Mouse (Mus musculus): ENCODE measurements around the gene Bola1. TPM values are rescaled to one million over a fixed set of nuclear protein-coding genes. Genes with fewer than 3 reads are reported as not detected.
A peak's percentile ranks its signal among the peaks of the same experiment; 100 is the strongest.

The Bola1 gene
- total RNA-seq, 2 experiments from 2014 or later: 13.3 to 19.4 TPM

GRCm38 (mm10) chr3:96161869-96162840 lies 57.4 kb downstream of the Bola1 start, which contains the start of gene Mtmr11:
TSS of gene Mtmr11 (plus strand) at chr3:96162004.
- no peak for DNase-seq (ENCODE audit: low spot score in 2 of 2)

GRCm38 (mm10) chr3:96160803-96161516 lies 58.5 kb downstream of the Bola1 start:
- DNase-seq (ENCODE audit: low spot score in 2 of 2): peak; percentile 69
- intact Hi-C loops (cut with DNase I): no loop called here

More at GRCm38 (mm10) chr3:96161869-96162840, 57.4 kb downstream of the Bola1 start, which contains the start of gene Mtmr11:
- intact Hi-C loops (cut with DNase I): no loop called here

- intact Hi-C loops (cut with DNase I): no loop called here
- peak; percentile 57 to 61 for DNase-seq (ENCODE audit: low spot score in 2 of 2)
Measured at GRCm38 (mm10) chr3:96160222-96160802, 59.2 kb downstream of the Bola1 start.

GRCm38 (mm10) chr3:96159820-96160219 lies 59.7 kb downstream of the Bola1 start:
- intact Hi-C loops (cut with DNase I): no loop called here
- no peak for DNase-seq (ENCODE audit: low spot score in 2 of 2)

- DNase-seq (ENCODE audit: low spot score in 2 of 2): no peak
- intact Hi-C loops (cut with DNase I): no loop called here
Measured at GRCm38 (mm10) chr3:96155501-96155900, 64.0 kb downstream of the Bola1 start.

GRCm38 (mm10) chr3:96152611-96153010 lies 66.9 kb downstream of the Bola1 start:
- DNase-seq (ENCODE audit: low spot score in 2 of 2): peak in 1 of 2 experiments; percentile 40

GRCm38 (mm10) chr3:96151836-96152235 lies 67.7 kb downstream of the Bola1 start:
- intact Hi-C loops (cut with DNase I): no loop called here
- no peak for DNase-seq (ENCODE audit: low spot score in 2 of 2)

More at GRCm38 (mm10) chr3:96152611-96153010, 66.9 kb downstream of the Bola1 start:
- intact Hi-C loops (cut with DNase I): no loop called here

- intact Hi-C loops (cut with DNase I): loop anchor here (2.0 to 5.0 kb wide), 2 partner anchors 81 to 181 kb away; no protein-coding TSS in a partner anchor
- DNase-seq (ENCODE audit: low spot score in 2 of 2): peak in 1 of 2 experiments; percentile 50
Measured at GRCm38 (mm10) chr3:96147950-96148349, 71.6 kb downstream of the Bola1 start.

Small RNA genes lying within 50 kb of the gene (microRNA-seq; reads per million reads assigned to microRNA genes)
- gene Gm44492: not detected
- gene Gm47311: not detected
- gene Gm47313: not detected

Other genes starting within 250 kb of the Bola1 start
- gene Plekho1, start 223.7 kb downstream of the Bola1 start, total RNA-seq (2021): 10 to 100 TPM; 80.1 to 93.9 TPM
- 10 to 100 TPM; 40.5 to 42.1 TPM for gene Vps45, start 161.2 kb downstream of the Bola1 start, total RNA-seq (2021)
- gene Otud7b, start 115.2 kb downstream of the Bola1 start, total RNA-seq (2021): 10 to 100 TPM; 28.8 to 32.0 TPM
- gene Mtmr11, start 57.7 kb downstream of the Bola1 start, total RNA-seq (2021): 1 to 10 TPM; 5.7 to 6.7 TPM
- gene Sf3b4, start 47.4 kb downstream of the Bola1 start, total RNA-seq (2021): 10 to 100 TPM; 40.7 to 42.9 TPM
- 100 to 1,000 TPM; 399 to 446 TPM for gene Sv2a, start 38.6 kb downstream of the Bola1 start, total RNA-seq (2021)
- 10 to 100 TPM in 1 of 2 experiments, 1 to 10 TPM in 1; 10.0 to 11.1 TPM for gene Hist2h2ab, start 156 bp upstream of the Bola1 start, total RNA-seq (2021)
- gene Hist2h2ac, start 1.2 kb upstream of the Bola1 start, total RNA-seq (2021): 10 to 100 TPM; 24.2 to 27.9 TPM
- gene Hist2h2be, start 1.4 kb upstream of the Bola1 start, total RNA-seq (2021): 1 to 10 TPM; 4.8 to 5.1 TPM
- 1 to 10 TPM; 5.9 to 6.1 TPM for gene Hist2h3c2, start 19.4 kb upstream of the Bola1 start, total RNA-seq (2021)
- 100 to 1,000 TPM; 204 to 210 TPM for gene Hist2h2aa2, start 20.6 kb upstream of the Bola1 start, total RNA-seq (2021)
- gene Hist2h2aa1, start 25.8 kb upstream of the Bola1 start, total RNA-seq (2021): 10 to 100 TPM in 1 of 2 experiments, 1 to 10 TPM in 1; 6.3 to 10.1 TPM
- gene Hist2h3c1, start 27.0 kb upstream of the Bola1 start, total RNA-seq (2021): not detected
- gene Hist2h4, start 43.6 kb upstream of the Bola1 start, total RNA-seq (2021): 10 to 100 TPM; 27.9 to 34.6 TPM
- gene Hist2h3b, start 48.9 kb upstream of the Bola1 start, total RNA-seq (2021): 10 to 100 TPM; 60.7 to 62.3 TPM
- gene Hist2h2bb, start 50.0 kb upstream of the Bola1 start, total RNA-seq (2021): 100 to 1,000 TPM; 148 to 154 TPM
- gene Fcgr1, start 74.3 kb upstream of the Bola1 start, total RNA-seq (2021): 1 to 10 TPM; 2.1 to 2.2 TPM
- gene BC107364, start 232.6 kb upstream of the Bola1 start, total RNA-seq (2021): not detected

All from left cerebral cortex, postnatal 36 days (tissue).